Mouse (Mus musculus): ENCODE results near the gene Dctn2. TPM values are rescaled to one million over a fixed set of nuclear protein-coding genes. Genes with fewer than 3 reads are reported as not detected.
"Not testable (repeated sequence)": the region's sequence is repeated elsewhere in the genome, so short reads cannot be mapped to it uniquely, and the experiment has no call there.

The Dctn2 gene
- polyA plus RNA-seq, 1 experiment from 2014 or later: 199 TPM

- H3K9ac ChIP-seq: peak overlapping the region; percentile 78
- H3K4me1 ChIP-seq: peaks cover 10% of the 10 kb centered on the region
- peak overlapping the region; percentile 77 for H3K4me2 ChIP-seq (replicated peaks)
- H3K27ac ChIP-seq: peak overlapping the region; percentile 58; the same call in 1 of the 2 replicates
- WGBS: 39% methylated on average over 23 of the region's 23 CpGs
- H3K27me3 ChIP-seq: no peaks in the 10 kb centered on the region
- H3K36me3 ChIP-seq: peaks cover 36% of the 10 kb centered on the region
- no peaks in the 10 kb centered on the region for H3K9me3 ChIP-seq
- peak overlapping the region; percentile 84 for H3K4me3 ChIP-seq
- peak; percentile 54 for ATAC-seq (ENCODE audit: insufficient number of reproducible peaks, insufficient read depth, low FRiP score, low TSS enrichment)
Observed at GRCm38 (mm10) chr10:127310523-127311475, 44.6 kb downstream of the Dctn2 start.

GRCm38 (mm10) chr10:127311476-127312355 is 45.5 kb downstream of the Dctn2 start, which contains the start of gene Mars:
Gene Mars, minus strand, starts transcription at chr10:127311786.
- peak within 1 kb of the TSS; percentile 78 for H3K9ac ChIP-seq
- H3K4me2 ChIP-seq (replicated peaks): peak within 1 kb of the TSS; percentile 77

GRCm38 (mm10) chr10:127312356-127312676 is 46.1 kb downstream of the Dctn2 start:
- 0 out of 2 replicates have a peak, but pooled peaks have one; percentile 55 for ATAC-seq (ENCODE audit: insufficient number of reproducible peaks, insufficient read depth, low FRiP score, low TSS enrichment)
- peaks cover 10% of the 10 kb centered on the region for H3K4me1 ChIP-seq
- 0 out of 2 replicates have a peak overlapping the region, but pooled peaks have one; percentile 58 for H3K27ac ChIP-seq
- H3K4me3 ChIP-seq: peak overlapping the region; percentile 84
- H3K9ac ChIP-seq: peak overlapping the region; percentile 43; the same call in 1 of the 2 replicates
- H3K27me3 ChIP-seq: no peaks in the 10 kb centered on the region
- WGBS: under 1% methylated on average over 4 of the region's 4 CpGs
- no peaks in the 10 kb centered on the region for H3K9me3 ChIP-seq
- peaks cover 20% of the 10 kb centered on the region for H3K36me3 ChIP-seq
- peak overlapping the region; percentile 77 for H3K4me2 ChIP-seq (replicated peaks)

More at GRCm38 (mm10) chr10:127311476-127312355, 45.5 kb downstream of the Dctn2 start, which contains the start of gene Mars:
- Histone ChIP-seq H3K4me1 (peaks cover 10% of the 10 kb centered on the region), H3K27me3 (no peaks in the 10 kb centered on the region), H3K9me3 (no peaks in the 10 kb centered on the region), H3K27ac (peak within 1 kb of the TSS; percentile 58), H3K36me3 (peaks cover 26% of the 10 kb centered on the region), H3K4me3 (peak within 1 kb of the TSS; percentile 84)
- peak; percentile 93 for ATAC-seq (ENCODE audit: insufficient number of reproducible peaks, insufficient read depth, low FRiP score, low TSS enrichment)
- under 1% methylated on average over 65 of the region's 65 CpGs for WGBS

DNA sequence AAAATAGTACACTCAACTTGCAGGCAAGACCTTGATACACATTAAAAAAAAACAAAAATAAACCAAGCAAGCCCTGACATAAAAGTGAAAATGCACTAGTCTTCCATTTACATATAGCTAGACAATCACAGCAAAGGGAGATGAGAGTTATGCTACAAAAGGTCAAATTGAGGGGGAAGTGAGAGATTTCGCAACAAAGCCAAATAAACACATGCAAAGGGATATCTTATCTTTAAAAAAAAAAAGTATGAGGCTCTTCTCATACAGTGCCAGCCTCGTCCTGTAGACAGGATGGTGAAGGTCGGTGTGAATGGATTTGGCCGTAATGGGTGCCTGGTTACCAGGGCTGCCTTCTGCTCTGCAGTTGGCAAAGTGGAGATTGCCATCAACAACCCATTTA is 46.7 kb downstream of the Dctn2 start:
- Histone ChIP-seq H3K4me1 (peaks cover 10% of the 10 kb centered on the region), H3K9ac (no peak overlapping the region), H3K36me3 (peaks cover 15% of the 10 kb centered on the region), H3K4me2 (replicated peaks) (no peak overlapping the region), H3K9me3 (no peaks in the 10 kb centered on the region), H3K27me3 (no peaks in the 10 kb centered on the region), H3K27ac (no peak overlapping the region), H3K4me3 (no peak overlapping the region)
- 68% methylated on average over 4 of the region's 4 CpGs for WGBS
- ATAC-seq (ENCODE audit: insufficient number of reproducible peaks, insufficient read depth, low FRiP score, low TSS enrichment): no peak

DNA sequence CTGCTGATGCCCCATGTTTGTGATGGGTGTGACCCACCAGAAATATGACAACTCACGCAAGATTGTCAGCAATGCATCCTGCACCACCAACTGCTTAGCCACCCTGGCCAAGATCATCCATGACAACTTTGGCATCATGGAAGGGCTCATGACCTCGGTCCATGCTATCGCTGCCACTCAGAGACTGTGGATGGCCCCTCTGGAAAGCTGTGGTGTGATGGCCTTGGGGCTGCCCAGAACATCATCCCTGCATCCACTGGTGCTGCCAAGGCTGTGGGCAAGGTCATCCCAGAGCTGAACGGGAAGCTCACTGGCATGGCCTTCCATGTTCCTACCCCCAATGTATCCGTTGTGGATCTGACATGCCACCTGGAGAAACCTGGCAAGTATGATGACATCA is 47.3 kb downstream of the Dctn2 start:
- H3K9me3 ChIP-seq; H3K4me3 ChIP-seq; H3K27me3 ChIP-seq; H3K27ac ChIP-seq; H3K4me2 ChIP-seq (replicated peaks); H3K4me1 ChIP-seq; ATAC-seq (ENCODE audit: insufficient number of reproducible peaks, insufficient read depth, low FRiP score, low TSS enrichment); H3K9ac ChIP-seq; H3K36me3 ChIP-seq: not testable (repeated sequence)
- 86% methylated on average over 5 of the region's 5 CpGs for WGBS

GRCm38 (mm10) chr10:127314950-127315349 is 48.8 kb downstream of the Dctn2 start:
- 75% methylated on average over 1 of the region's 1 CpGs for WGBS
- H3K27ac ChIP-seq; H3K27me3 ChIP-seq; H3K4me1 ChIP-seq; H3K36me3 ChIP-seq; H3K9ac ChIP-seq; H3K9me3 ChIP-seq; ATAC-seq (ENCODE audit: insufficient number of reproducible peaks, insufficient read depth, low FRiP score, low TSS enrichment); H3K4me3 ChIP-seq; H3K4me2 ChIP-seq (replicated peaks): not testable (repeated sequence)

- Histone ChIP-seq H3K9ac (no peak overlapping the region), H3K36me3 (no peaks in the 10 kb centered on the region), H3K27me3 (peaks cover 12% of the 10 kb centered on the region; the same call in 1 of the 2 replicates), H3K27ac (no peak overlapping the region), H3K4me3 (no peak overlapping the region), H3K4me2 (replicated peaks) (no peak overlapping the region), H3K9me3 (no peaks in the 10 kb centered on the region), H3K4me1 (no peaks in the 10 kb centered on the region)
- no peak for ATAC-seq (ENCODE audit: insufficient number of reproducible peaks, insufficient read depth, low FRiP score, low TSS enrichment)
- WGBS: 80% methylated on average over 2 of the region's 2 CpGs
Observed at GRCm38 (mm10) chr10:127317277-127317676, 51.1 kb downstream of the Dctn2 start.

- Histone ChIP-seq H3K4me2 (replicated peaks) (no peak overlapping the region), H3K27me3 (peaks cover 18% of the 10 kb centered on the region; the same call in 1 of the 2 replicates), H3K9ac (no peak overlapping the region), H3K36me3 (no peaks in the 10 kb centered on the region), H3K9me3 (no peaks in the 10 kb centered on the region), H3K4me1 (no peaks in the 10 kb centered on the region), H3K4me3 (no peak overlapping the region), H3K27ac (no peak overlapping the region)
- 36% methylated on average over 4 of the region's 4 CpGs for WGBS
- ATAC-seq (ENCODE audit: insufficient number of reproducible peaks, insufficient read depth, low FRiP score, low TSS enrichment): no peak
Observed at GRCm38 (mm10) chr10:127318009-127318408, 51.8 kb downstream of the Dctn2 start.

DNA sequence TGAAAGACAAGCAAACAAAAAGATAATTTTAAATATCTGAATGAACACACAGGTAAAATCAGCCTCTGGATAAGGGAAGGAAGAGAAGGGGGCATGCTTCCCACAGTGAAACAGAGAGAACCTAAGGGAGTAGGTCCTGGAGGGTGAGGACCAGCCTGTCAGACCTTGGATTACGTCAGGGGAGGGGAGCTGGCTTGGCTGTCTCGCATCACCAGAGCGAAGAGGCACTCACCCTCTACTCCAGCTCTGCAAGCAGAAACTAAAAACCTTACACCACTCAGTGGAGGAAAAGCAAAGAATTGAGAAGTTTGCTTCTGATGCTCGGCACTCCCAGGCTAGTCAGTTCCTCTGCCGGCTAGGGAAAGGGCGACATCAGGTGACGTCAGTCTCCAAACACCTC is 53.8 kb downstream of the Dctn2 start:
- Histone ChIP-seq H3K9me3 (no peaks in the 10 kb centered on the region), H3K4me3 (no peak overlapping the region), H3K36me3 (no peaks in the 10 kb centered on the region), H3K4me1 (no peaks in the 10 kb centered on the region), H3K27ac (no peak overlapping the region), H3K4me2 (replicated peaks) (no peak overlapping the region), H3K27me3 (peaks cover 29% of the 10 kb centered on the region), H3K9ac (no peak overlapping the region)
- no peak for ATAC-seq (ENCODE audit: insufficient number of reproducible peaks, insufficient read depth, low FRiP score, low TSS enrichment)
- WGBS: 75% methylated on average over 7 of the region's 7 CpGs

GRCm38 (mm10) chr10:127321621-127322020 is 55.5 kb downstream of the Dctn2 start, which contains the start of gene Arhgap9:
Gene Arhgap9, plus strand, starts transcription at chr10:127321964.
- no peaks in the 10 kb centered on the region for H3K36me3 ChIP-seq
- H3K4me2 ChIP-seq (replicated peaks): no peak within 1 kb of the TSS
- 73% methylated on average over 3 of the region's 3 CpGs for WGBS
- no peak for ATAC-seq (ENCODE audit: insufficient number of reproducible peaks, insufficient read depth, low FRiP score, low TSS enrichment)
- no peak within 1 kb of the TSS for H3K4me3 ChIP-seq
- H3K4me1 ChIP-seq: peaks cover 13% of the 10 kb centered on the region
- H3K27ac ChIP-seq: no peak within 1 kb of the TSS
- H3K27me3 ChIP-seq: peaks cover 45% of the 10 kb centered on the region
- no peak within 1 kb of the TSS for H3K9ac ChIP-seq
- no peaks in the 10 kb centered on the region for H3K9me3 ChIP-seq

DNA sequence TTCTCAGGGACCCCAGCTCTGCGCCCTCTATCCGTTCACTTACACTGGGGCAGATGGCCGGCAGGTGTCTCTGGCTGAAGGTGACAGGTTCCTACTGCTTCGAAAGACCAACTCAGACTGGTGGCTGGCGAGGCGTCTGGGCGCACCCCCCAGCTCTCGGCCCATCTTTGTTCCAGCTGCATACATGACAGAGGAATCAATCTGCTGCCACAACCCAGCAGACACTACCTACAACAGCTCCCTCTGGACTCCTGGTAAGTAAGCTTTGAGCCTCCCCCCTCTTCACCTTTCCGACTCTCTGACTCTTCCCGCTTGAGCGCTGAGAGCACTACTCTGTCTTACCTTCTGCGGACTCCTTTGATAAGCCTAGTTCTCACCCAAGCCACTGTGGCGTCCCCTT is 56.0 kb downstream of the Dctn2 start:
- no peak overlapping the region for H3K4me2 ChIP-seq (replicated peaks)
- peaks cover 51% of the 10 kb centered on the region for H3K27me3 ChIP-seq
- ATAC-seq (ENCODE audit: insufficient number of reproducible peaks, insufficient read depth, low FRiP score, low TSS enrichment): no peak
- H3K27ac ChIP-seq: no peak overlapping the region
- H3K4me1 ChIP-seq: peaks cover 17% of the 10 kb centered on the region
- H3K4me3 ChIP-seq: no peak overlapping the region
- H3K9ac ChIP-seq: no peak overlapping the region
- 67% methylated on average over 13 of the region's 13 CpGs for WGBS
- no peaks in the 10 kb centered on the region for H3K36me3 ChIP-seq
- no peaks in the 10 kb centered on the region for H3K9me3 ChIP-seq

All from embryonic facial prominence, embryonic 12.5 days (tissue).